Mouse (Mus musculus): ENCODE data around the gene Cabcoco1. TPM values are rescaled to one million over a fixed set of nuclear protein-coding genes. Genes with fewer than 3 reads are reported as not detected.
A peak's percentile ranks its signal among the peaks of the same experiment; 100 is the strongest.

The Cabcoco1 gene
- polyA plus RNA-seq, 1 experiment from 2014 or later = 1.3 TPM

DNA sequence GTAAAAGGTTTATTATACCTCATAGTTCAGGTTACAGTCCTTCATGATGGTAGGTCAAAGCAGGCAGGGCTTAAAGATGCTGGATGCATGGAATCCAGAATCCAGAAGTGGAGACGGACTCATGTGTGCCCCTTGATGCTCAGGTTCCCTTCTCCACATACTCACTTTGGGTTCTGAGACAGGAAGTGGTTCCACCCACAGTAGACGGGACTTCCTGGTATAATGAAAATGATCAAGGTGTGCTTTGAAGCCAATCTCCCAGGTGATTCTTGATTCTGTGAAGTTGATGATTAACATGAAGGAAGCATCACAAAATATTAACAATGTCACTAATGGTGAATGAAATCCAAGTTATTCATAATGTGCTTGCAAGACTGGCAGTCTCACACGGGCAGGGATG, 12.0 kb upstream of the Cabcoco1 start:
- H3K4me1 ChIP-seq (ENCODE audit: control insufficient read depth, insufficient read depth, low read length) = no peaks in the 10 kb centered on the region
- H3K27me3 ChIP-seq (ENCODE audit: control insufficient read depth, insufficient read depth, low read length) = no peaks in the 10 kb centered on the region
- no peak overlapping the region for H3K27ac ChIP-seq (replicated peaks; ENCODE audit: low read depth, low read length)
- DNase-seq (no peak), ATAC-seq (ENCODE audit: low FRiP score, low TSS enrichment) (no peak)
- no peaks in the 10 kb centered on the region for H3K36me3 ChIP-seq (ENCODE audit: control insufficient read depth, insufficient read depth, low read length)
- no peaks in the 10 kb centered on the region for H3K9me3 ChIP-seq (ENCODE audit: control insufficient read depth, low read length)
- H3K9ac ChIP-seq (replicated peaks; ENCODE audit: low read length) = no peak overlapping the region
- WGBS = 95% methylated on average over 3 of the region's 3 CpGs
- H3K4me2 ChIP-seq (ENCODE audit: low read length) = no peak overlapping the region
- no peak overlapping the region for H3K4me3 ChIP-seq (replicated peaks; ENCODE audit: low read depth, low read length)

DNA sequence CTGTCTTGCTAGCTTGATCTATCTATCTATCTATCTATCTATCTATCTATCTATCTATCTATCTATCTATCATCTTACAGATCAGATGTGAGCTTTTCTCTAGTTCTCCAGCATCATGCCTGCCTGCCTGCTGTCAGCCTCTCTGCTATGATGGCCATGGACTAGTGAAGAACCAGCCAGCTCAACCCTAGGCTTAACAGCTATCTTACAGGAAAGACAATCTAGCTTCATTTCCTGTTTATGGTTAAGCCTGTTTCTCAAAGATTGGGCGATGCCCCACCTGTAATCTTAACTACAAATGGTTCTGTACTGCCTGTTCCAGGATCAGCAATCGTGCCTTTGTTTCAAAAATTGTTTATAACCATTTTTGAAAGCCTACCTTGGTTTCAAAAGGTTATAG, 10.9 kb upstream of the Cabcoco1 start:
- H3K4me2 ChIP-seq (ENCODE audit: low read length) = no peak overlapping the region
- no peaks in the 10 kb centered on the region for H3K36me3 ChIP-seq (ENCODE audit: control insufficient read depth, insufficient read depth, low read length)
- 89% methylated on average over 2 of the region's 2 CpGs for WGBS
- no peaks in the 10 kb centered on the region for H3K27me3 ChIP-seq (ENCODE audit: control insufficient read depth, insufficient read depth, low read length)
- DNase-seq = no peak
- H3K9ac ChIP-seq (replicated peaks; ENCODE audit: low read length) = no peak overlapping the region
- ATAC-seq (ENCODE audit: low FRiP score, low TSS enrichment) = no peak
- no peaks in the 10 kb centered on the region for H3K9me3 ChIP-seq (ENCODE audit: control insufficient read depth, low read length)
- H3K27ac ChIP-seq (replicated peaks; ENCODE audit: low read depth, low read length) = no peak overlapping the region
- no peak overlapping the region for H3K4me3 ChIP-seq (replicated peaks; ENCODE audit: low read depth, low read length)
- no peaks in the 10 kb centered on the region for H3K4me1 ChIP-seq (ENCODE audit: control insufficient read depth, insufficient read depth, low read length)

DNA sequence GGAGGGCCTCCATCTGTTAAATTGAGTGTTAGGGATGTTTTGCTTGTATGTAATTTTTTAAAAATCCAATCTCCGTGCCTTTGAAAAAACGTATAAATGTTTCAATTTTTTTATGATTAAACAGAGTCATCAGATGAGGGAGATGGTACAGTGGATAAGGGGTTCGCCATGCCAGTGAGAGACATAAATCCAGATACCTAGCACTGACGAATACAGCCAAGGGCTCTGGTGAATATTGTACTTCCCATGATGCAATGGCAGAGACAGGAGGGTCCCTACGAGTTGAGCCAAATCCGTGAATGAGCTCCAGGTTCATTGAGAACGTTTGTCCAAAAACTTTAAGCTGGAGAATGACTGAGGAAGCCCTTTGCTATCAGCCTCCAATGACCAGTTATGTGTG, 9.6 kb upstream of the Cabcoco1 start:
- H3K27me3 ChIP-seq (ENCODE audit: control insufficient read depth, insufficient read depth, low read length) = no peaks in the 10 kb centered on the region
- H3K4me1 ChIP-seq (ENCODE audit: control insufficient read depth, insufficient read depth, low read length) = no peaks in the 10 kb centered on the region
- H3K27ac ChIP-seq (replicated peaks; ENCODE audit: low read depth, low read length) = no peak overlapping the region
- no peak overlapping the region for H3K4me3 ChIP-seq (replicated peaks; ENCODE audit: low read depth, low read length)
- no peaks in the 10 kb centered on the region for H3K36me3 ChIP-seq (ENCODE audit: control insufficient read depth, insufficient read depth, low read length)
- 91% methylated on average over 7 of the region's 7 CpGs for WGBS
- H3K9ac ChIP-seq (replicated peaks; ENCODE audit: low read length) = no peak overlapping the region
- H3K4me2 ChIP-seq (ENCODE audit: low read length) = no peak overlapping the region
- H3K9me3 ChIP-seq (ENCODE audit: control insufficient read depth, low read length) = no peaks in the 10 kb centered on the region
- ATAC-seq (ENCODE audit: low FRiP score, low TSS enrichment) (no peak), DNase-seq (no peak)

DNA sequence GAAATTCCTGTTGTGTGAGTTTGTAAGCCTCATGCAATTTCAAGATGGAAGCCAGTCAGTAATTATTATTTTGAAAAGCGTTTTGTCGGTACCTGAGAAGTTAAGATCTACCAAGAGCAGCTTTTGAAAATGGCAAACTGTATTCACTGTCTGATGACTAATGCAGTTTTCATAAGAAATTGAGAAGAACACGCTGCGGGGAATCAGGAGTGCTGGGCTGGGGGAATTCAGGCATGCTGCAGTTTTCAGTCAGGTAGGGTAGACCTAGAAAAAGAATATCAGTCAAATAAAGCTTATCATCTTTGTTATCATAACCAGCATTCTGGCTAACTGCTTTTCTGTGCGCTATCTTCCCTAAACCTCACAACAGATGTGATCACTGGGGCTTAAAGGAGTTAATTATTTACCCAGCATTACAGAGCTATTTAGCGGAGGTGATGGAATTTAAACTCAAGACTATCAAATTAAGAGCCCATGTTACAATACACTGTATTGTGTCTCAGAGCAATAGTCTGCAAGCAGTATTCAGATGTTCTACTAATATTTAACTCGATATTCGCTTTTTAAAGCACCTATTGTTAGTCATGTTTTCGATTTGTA, 9.1 kb upstream of the Cabcoco1 start:
- no peaks in the 10 kb centered on the region for H3K36me3 ChIP-seq (ENCODE audit: control insufficient read depth, insufficient read depth, low read length)
- no peak for ATAC-seq (ENCODE audit: low FRiP score, low TSS enrichment)
- DNase-seq = no peak

DNA sequence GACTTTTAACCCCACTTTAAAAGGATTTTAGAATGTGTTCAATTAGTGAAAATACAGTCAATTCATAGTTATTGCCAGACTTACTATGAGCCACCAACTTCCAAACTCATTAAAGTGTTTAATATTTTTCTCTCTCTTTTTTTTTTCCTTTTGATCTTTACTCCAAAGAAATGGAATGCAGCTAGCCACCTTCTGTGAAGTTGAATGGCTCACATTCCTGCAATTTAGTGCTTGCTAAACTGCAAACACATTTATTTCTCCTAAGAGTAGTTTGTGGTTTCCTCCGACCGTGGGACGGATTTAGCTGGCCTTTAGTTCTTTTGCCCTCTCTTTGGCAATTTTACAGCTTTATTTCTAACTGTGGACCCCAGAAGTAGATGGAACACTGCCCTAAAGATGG, 1.4 kb upstream of the Cabcoco1 start:
- Histone ChIP-seq H3K4me3 (replicated peaks; ENCODE audit: low read depth, low read length) (no peak overlapping the region), H3K4me2 (ENCODE audit: low read length) (no peak overlapping the region), H3K27me3 (ENCODE audit: control insufficient read depth, insufficient read depth, low read length) (no peaks in the 10 kb centered on the region; the same call in 1 of the 2 replicates), H3K9ac (replicated peaks; ENCODE audit: low read length) (no peak overlapping the region), H3K9me3 (ENCODE audit: control insufficient read depth, low read length) (no peaks in the 10 kb centered on the region), H3K4me1 (ENCODE audit: control insufficient read depth, insufficient read depth, low read length) (peaks cover 22% of the 10 kb centered on the region), H3K27ac (replicated peaks; ENCODE audit: low read depth, low read length) (no peak overlapping the region), H3K36me3 (ENCODE audit: control insufficient read depth, insufficient read depth, low read length) (no peaks in the 10 kb centered on the region)
- 72% methylated on average over 3 of the region's 3 CpGs for WGBS
- DNase-seq (no peak), ATAC-seq (ENCODE audit: low FRiP score, low TSS enrichment) (no peak)

More for the DNA sequence above, 9.1 kb upstream of the Cabcoco1 start:
- Histone ChIP-seq H3K4me2 (ENCODE audit: low read length) (no peak overlapping the region), H3K4me3 (replicated peaks; ENCODE audit: low read depth, low read length) (no peak overlapping the region), H3K9me3 (ENCODE audit: control insufficient read depth, low read length) (no peaks in the 10 kb centered on the region), H3K9ac (replicated peaks; ENCODE audit: low read length) (no peak overlapping the region), H3K27me3 (ENCODE audit: control insufficient read depth, insufficient read depth, low read length) (no peaks in the 10 kb centered on the region), H3K4me1 (ENCODE audit: control insufficient read depth, insufficient read depth, low read length) (no peaks in the 10 kb centered on the region), H3K27ac (replicated peaks; ENCODE audit: low read depth, low read length) (no peak overlapping the region)
- 82% methylated on average over 9 of the region's 9 CpGs for WGBS

DNA sequence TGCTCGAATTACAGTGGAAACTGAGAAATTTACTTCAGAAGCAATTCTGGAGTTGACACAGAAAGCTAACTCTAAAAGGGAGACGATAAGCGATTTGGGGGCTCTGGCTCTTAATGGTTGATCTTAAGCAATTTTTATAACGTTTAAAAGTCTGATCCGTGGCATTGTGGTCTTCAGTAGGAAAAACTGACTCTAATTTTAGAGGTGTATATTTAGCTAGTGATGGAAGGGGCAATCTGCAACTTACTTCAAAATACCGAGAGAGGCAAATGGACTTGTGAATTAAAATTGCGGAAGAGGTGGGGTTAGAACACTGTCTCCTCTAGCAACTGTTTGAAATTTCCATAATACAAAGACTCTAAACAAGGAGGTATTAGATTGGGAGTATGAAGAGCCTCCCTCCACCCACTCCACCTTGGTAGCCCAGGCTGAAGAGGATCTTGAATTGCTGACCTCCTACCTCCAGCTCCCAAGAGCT, 286 bp upstream of the Cabcoco1 start:
- H3K36me3 ChIP-seq (ENCODE audit: control insufficient read depth, insufficient read depth, low read length) = no peaks in the 10 kb centered on the region
- peaks cover 22% of the 10 kb centered on the region for H3K4me1 ChIP-seq (ENCODE audit: control insufficient read depth, insufficient read depth, low read length)
- H3K27ac ChIP-seq (replicated peaks; ENCODE audit: low read depth, low read length) = no peak overlapping the region
- no peaks in the 10 kb centered on the region; the same call in 1 of the 2 replicates for H3K27me3 ChIP-seq (ENCODE audit: control insufficient read depth, insufficient read depth, low read length)
- WGBS = 38% methylated on average over 7 of the region's 7 CpGs
- peak overlapping the region; percentile 25; the same call in 1 of the 2 replicates for H3K4me3 ChIP-seq (replicated peaks; ENCODE audit: low read depth, low read length)
- no peak for DNase-seq
- H3K4me2 ChIP-seq (ENCODE audit: low read length) = peak overlapping the region; percentile 54
- no peak for ATAC-seq (ENCODE audit: low FRiP score, low TSS enrichment)
- no peak overlapping the region for H3K9ac ChIP-seq (replicated peaks; ENCODE audit: low read length)
- H3K9me3 ChIP-seq (ENCODE audit: control insufficient read depth, low read length) = no peaks in the 10 kb centered on the region

DNA sequence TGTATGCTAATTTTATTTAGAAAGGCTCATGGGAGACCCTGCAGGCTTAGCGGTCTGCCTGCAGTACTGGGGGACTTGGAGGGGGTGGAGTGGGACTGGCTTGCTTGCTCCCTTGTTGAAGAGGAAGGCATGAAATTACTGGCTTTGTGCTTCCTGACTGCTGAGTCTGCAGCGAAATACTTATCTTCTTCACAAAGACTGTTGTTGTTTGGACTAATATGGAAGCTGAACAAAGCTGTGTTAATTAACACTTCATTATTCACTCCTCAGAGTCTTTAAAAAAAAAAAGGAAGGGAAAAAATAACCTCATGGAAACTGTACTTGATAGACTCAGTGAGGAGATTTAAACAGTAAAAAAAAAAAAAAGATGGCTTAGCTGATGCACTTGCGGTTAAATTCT, 1.1 kb downstream of the Cabcoco1 start:
- no peak overlapping the region for H3K9ac ChIP-seq (replicated peaks; ENCODE audit: low read length)
- peak; percentile 72 for DNase-seq
- no peaks in the 10 kb centered on the region for H3K36me3 ChIP-seq (ENCODE audit: control insufficient read depth, insufficient read depth, low read length)
- H3K4me2 ChIP-seq (ENCODE audit: low read length) = peak overlapping the region; percentile 2; the same call in 1 of the 2 replicates
- H3K4me3 ChIP-seq (replicated peaks; ENCODE audit: low read depth, low read length) = no peak overlapping the region
- no peaks in the 10 kb centered on the region for H3K9me3 ChIP-seq (ENCODE audit: control insufficient read depth, low read length)
- 10% methylated on average over 3 of the region's 3 CpGs for WGBS
- H3K4me1 ChIP-seq (ENCODE audit: control insufficient read depth, insufficient read depth, low read length) = peaks cover 22% of the 10 kb centered on the region
- peak; percentile 79 for ATAC-seq (ENCODE audit: low FRiP score, low TSS enrichment)
- H3K27me3 ChIP-seq (ENCODE audit: control insufficient read depth, insufficient read depth, low read length) = no peaks in the 10 kb centered on the region; the same call in 1 of the 2 replicates
- peak overlapping the region; percentile 2; the same call in 1 of the 2 replicates for H3K27ac ChIP-seq (replicated peaks; ENCODE audit: low read depth, low read length)

DNA sequence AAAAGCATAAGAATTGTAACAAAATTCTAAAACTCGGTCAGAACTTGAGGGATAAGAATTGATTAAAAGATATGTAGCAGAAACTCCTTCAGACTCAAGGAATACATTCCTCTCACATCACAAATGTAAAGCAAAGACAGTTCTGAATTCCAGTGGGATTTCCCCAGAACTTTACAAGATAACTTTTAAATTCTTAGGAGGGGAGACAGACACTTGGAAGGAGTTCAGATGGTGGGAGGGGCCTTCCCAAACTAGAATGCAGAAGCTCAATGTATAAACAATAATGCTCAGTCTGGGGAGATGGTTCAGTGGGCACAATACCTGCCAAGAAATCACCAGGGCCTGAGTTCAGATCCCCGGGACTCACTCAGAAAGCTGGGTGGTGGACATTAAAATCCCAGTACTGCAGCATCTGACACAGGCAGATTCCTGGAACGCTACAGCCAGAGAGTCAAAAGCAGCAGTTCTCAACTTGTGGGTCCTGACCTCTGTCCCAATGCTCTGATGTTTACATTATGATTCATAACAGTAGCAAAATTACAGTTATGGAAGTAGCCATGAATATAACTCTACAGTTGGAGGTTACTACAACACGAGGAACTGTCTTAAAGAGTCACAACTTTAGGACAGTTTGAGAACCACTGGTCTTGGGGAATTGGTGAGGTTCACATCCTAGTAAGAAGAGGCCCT, 4.3 kb downstream of the Cabcoco1 start:
- H3K27ac ChIP-seq (replicated peaks; ENCODE audit: low read depth, low read length) = no peak overlapping the region
- no peak overlapping the region for H3K4me3 ChIP-seq (replicated peaks; ENCODE audit: low read depth, low read length)
- ATAC-seq (ENCODE audit: low FRiP score, low TSS enrichment) (no peak), DNase-seq (no peak)
- H3K36me3 ChIP-seq (ENCODE audit: control insufficient read depth, insufficient read depth, low read length) = no peaks in the 10 kb centered on the region
- H3K9me3 ChIP-seq (ENCODE audit: control insufficient read depth, low read length) = no peaks in the 10 kb centered on the region
- WGBS = 71% methylated on average over 4 of the region's 4 CpGs
- no peak overlapping the region for H3K9ac ChIP-seq (replicated peaks; ENCODE audit: low read length)
- H3K4me2 ChIP-seq (ENCODE audit: low read length) = no peak overlapping the region
- H3K4me1 ChIP-seq (ENCODE audit: control insufficient read depth, insufficient read depth, low read length) = peaks cover 21% of the 10 kb centered on the region
- H3K27me3 ChIP-seq (ENCODE audit: control insufficient read depth, insufficient read depth, low read length) = no peaks in the 10 kb centered on the region

Data from midbrain, embryonic 14.5 days (tissue).